7 mouse cellular contexts compared by ENCODE assay signal in genomic region chr6:70791824-70792535, GRCm38 (mm10). TPM values are rescaled to one million over a fixed set of nuclear protein-coding genes. Genes with fewer than 3 reads are reported as not detected.
DNase-seq lines count a peak whose midpoint lies in the region; ATAC-seq lines count a peak whose summit lies in the region.

Gene Rpia (minus strand): TSS chr6:70792232.

- H3K9me3 ChIP-seq in embryonic facial prominence, embryonic 11.5 days (replicated peaks; ENCODE audit: control insufficient read depth, low read length) = no peaks in the 10 kb centered on the region
- no peaks in the 10 kb centered on the region for H3K9me3 ChIP-seq in limb, embryonic 11.5 days (ENCODE audit: control insufficient read depth, low read length)
- no peaks in the 10 kb centered on the region for H3K9me3 ChIP-seq in midbrain, embryonic 14.5 days (ENCODE audit: control insufficient read depth, low read length)

- peak within 1 kb of the TSS; percentile 47 for H3K27ac ChIP-seq in embryonic facial prominence, embryonic 11.5 days (replicated peaks; ENCODE audit: low read depth, low read length)
- H3K27ac ChIP-seq in limb, embryonic 11.5 days (replicated peaks; ENCODE audit: low read depth, low read length) = 0 out of 2 replicates have a peak within 1 kb of the TSS, but pooled peaks have one; percentile 14
- peak within 1 kb of the TSS; percentile 72 for H3K27ac ChIP-seq in midbrain, embryonic 14.5 days (replicated peaks; ENCODE audit: low read depth, low read length)

- no peaks in the 10 kb centered on the region for H3K36me3 ChIP-seq in embryonic facial prominence, embryonic 11.5 days (replicated peaks; ENCODE audit: control insufficient read depth, insufficient read depth, low read depth, low read length)
- H3K36me3 ChIP-seq in limb, embryonic 11.5 days (ENCODE audit: control insufficient read depth, insufficient read depth, low read length) = peaks cover 2% of the 10 kb centered on the region; the same call in 1 of the 2 replicates
- peaks cover 3% of the 10 kb centered on the region; the same call in 1 of the 2 replicates for H3K36me3 ChIP-seq in midbrain, embryonic 14.5 days (ENCODE audit: control insufficient read depth, insufficient read depth, low read length)

- peak within 1 kb of the TSS; percentile 63 for H3K4me3 ChIP-seq in embryonic facial prominence, embryonic 11.5 days (ENCODE audit: low read depth, low read length)
- peak within 1 kb of the TSS; percentile 59 for H3K4me3 ChIP-seq in limb, embryonic 11.5 days (ENCODE audit: low read depth, low read length)
- peak within 1 kb of the TSS; percentile 73 for H3K4me3 ChIP-seq in midbrain, embryonic 14.5 days (replicated peaks; ENCODE audit: low read depth, low read length)

- WGBS in embryonic facial prominence, embryonic 11.5 days = 0% methylated on average over 57 of the region's 62 CpGs
- under 1% methylated on average over 62 of the region's 62 CpGs for WGBS in limb, embryonic 11.5 days
- under 1% methylated on average over 62 of the region's 62 CpGs for WGBS in midbrain, embryonic 14.5 days

- peak; percentile 100 for DNase-seq in adrenal gland, postnatal 14 days
- DNase-seq in embryonic facial prominence, embryonic 11.5 days (ENCODE audit: low spot score) = peak; percentile 97
- peak; percentile 100 for DNase-seq in heart, adult 11 months
- peak; percentile 99 for DNase-seq in kidney, adult 18-20 months
- peak; percentile 97 for DNase-seq in limb, embryonic 11.5 days (ENCODE audit: low spot score)
- peak; percentile 97 for DNase-seq in midbrain, embryonic 14.5 days
- DNase-seq in spleen, adult 18-20 months = peak; percentile 96 to 97

- no peaks in the 10 kb centered on the region for H3K4me1 ChIP-seq in embryonic facial prominence, embryonic 11.5 days (ENCODE audit: control insufficient read depth, insufficient read depth, low read length)
- H3K4me1 ChIP-seq in limb, embryonic 11.5 days (ENCODE audit: control insufficient read depth, insufficient read depth, low read length) = peaks cover 8% of the 10 kb centered on the region; the same call in 1 of the 2 replicates
- peaks cover 22% of the 10 kb centered on the region for H3K4me1 ChIP-seq in midbrain, embryonic 14.5 days (ENCODE audit: control insufficient read depth, insufficient read depth, low read length)

- no peaks in the 10 kb centered on the region for H3K27me3 ChIP-seq in embryonic facial prominence, embryonic 11.5 days (ENCODE audit: control insufficient read depth, insufficient read depth, low read length)
- no peaks in the 10 kb centered on the region for H3K27me3 ChIP-seq in limb, embryonic 11.5 days (ENCODE audit: control insufficient read depth, insufficient read depth, low read length)
- no peaks in the 10 kb centered on the region for H3K27me3 ChIP-seq in midbrain, embryonic 14.5 days (ENCODE audit: control insufficient read depth, insufficient read depth, low read length)

- peak within 1 kb of the TSS; percentile 66 for H3K9ac ChIP-seq in embryonic facial prominence, embryonic 11.5 days (replicated peaks; ENCODE audit: low read length)
- H3K9ac ChIP-seq in limb, embryonic 11.5 days (ENCODE audit: low read length) = peak within 1 kb of the TSS; percentile 62
- peak within 1 kb of the TSS; percentile 71 for H3K9ac ChIP-seq in midbrain, embryonic 14.5 days (replicated peaks; ENCODE audit: low read length)

- peak within 1 kb of the TSS; percentile 70 for H3K4me2 ChIP-seq in embryonic facial prominence, embryonic 11.5 days (ENCODE audit: low read depth, low read length)
- H3K4me2 ChIP-seq in limb, embryonic 11.5 days (ENCODE audit: low read depth, severe bottlenecking) = peak within 1 kb of the TSS; percentile 89
- peak within 1 kb of the TSS; percentile 91 for H3K4me2 ChIP-seq in midbrain, embryonic 14.5 days (ENCODE audit: low read length)

- ATAC-seq in embryonic facial prominence, embryonic 11.5 days (replicated peaks; ENCODE audit: insufficient number of reproducible peaks, low FRiP score, low TSS enrichment, low read depth) = peak; percentile 97
- peak; percentile 97 for ATAC-seq in limb, embryonic 11.5 days (ENCODE audit: insufficient number of reproducible peaks, low FRiP score, low TSS enrichment, low read depth)
- peak; percentile 96 for ATAC-seq in midbrain, embryonic 14.5 days (ENCODE audit: low FRiP score, low TSS enrichment)

RNA-seq across cellular contexts. Expression of gene Rpia, which starts in this region (rescaled TPM):
- 21.0 and 23.7 TPM in 2 replicates for total RNA-seq in adrenal gland, postnatal 14 days (2021)
- 2.0 and 2.1 TPM in 2 replicates for polyA plus RNA-seq in embryonic facial prominence, embryonic 11.5 days (2014; fragmentation: Nextera tagmentation; extraction: Ambion mirVana)
- 1.5 and 2.0 TPM in 2 replicates for polyA plus RNA-seq in limb, embryonic 11.5 days (2014; fragmentation: Nextera tagmentation; extraction: Ambion mirVana)
- polyA plus RNA-seq in midbrain, embryonic 14.5 days (2014; fragmentation: Nextera tagmentation; extraction: Ambion mirVana) = 3.2 and 4.5 TPM in 2 replicates

Comparison
In these comparisons a context has a peak if more than half of its experiments do, and no peak if none do; other contexts are left out.
1. Peak in every context shown above with its lines: DNase-seq, ATAC-seq, H3K4me3 ChIP-seq and H3K27ac ChIP-seq.
2. H3K27ac ChIP-seq: peak in every context shown above with its lines; median percentile 72 in midbrain, embryonic 14.5 days; 47 in embryonic facial prominence, embryonic 11.5 days; 14 in limb, embryonic 11.5 days.